Mouse (Mus musculus) lung, postnatal 10 days (tissue): ENCODE data around the gene Sh3bp5.
"Not testable (repeated sequence)": the region's sequence is repeated elsewhere in the genome, so short reads cannot be mapped to it uniquely, and the experiment has no call there.

Source experiments
- DNase-seq: peaks from one replicate; pipeline ENCODE4 v3.0.0; 2021

The Sh3bp5 gene

DNA sequence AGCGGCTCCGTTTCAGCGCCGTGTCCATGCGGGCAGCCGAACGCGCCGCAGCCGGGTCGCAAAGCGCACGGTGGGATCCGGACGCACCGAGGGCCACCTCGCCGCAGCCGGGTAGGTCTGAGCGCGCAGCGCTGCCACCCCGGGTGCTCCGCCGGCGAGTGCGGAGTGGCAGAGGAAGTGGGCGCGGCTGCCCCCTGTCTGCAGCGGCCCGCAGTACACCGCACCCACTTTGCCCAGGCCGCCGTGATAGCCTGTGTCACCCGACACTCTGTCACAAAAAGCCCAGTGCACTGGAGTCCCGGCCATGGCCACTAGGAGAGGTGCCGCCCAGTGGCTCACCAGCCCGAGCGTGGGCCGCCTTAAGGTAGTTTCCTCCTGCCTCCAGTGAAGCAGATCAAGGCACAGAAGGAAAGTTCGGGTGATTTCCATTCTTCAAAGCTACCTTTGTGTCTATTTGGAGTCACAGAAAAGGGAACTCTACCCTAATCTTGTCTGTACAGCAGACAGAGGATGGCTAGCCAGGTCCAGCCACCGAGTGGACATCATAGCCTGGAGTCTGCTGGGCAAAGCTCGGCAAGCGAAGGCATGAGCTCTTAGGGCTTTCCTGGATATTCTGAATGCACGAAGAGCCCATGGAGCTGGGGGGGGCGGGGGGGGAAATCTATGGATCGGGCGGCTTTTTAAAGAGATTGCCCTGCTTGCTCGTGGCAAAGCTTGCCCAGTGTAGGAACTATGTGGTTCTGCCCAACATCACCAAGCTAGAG lies at the start of gene Sh3bp5:
TSS of gene Sh3bp5 (minus strand) at position 149 of the 764 bp plus-strand sequence.
- DNase-seq: peak; percentile 94

DNA sequence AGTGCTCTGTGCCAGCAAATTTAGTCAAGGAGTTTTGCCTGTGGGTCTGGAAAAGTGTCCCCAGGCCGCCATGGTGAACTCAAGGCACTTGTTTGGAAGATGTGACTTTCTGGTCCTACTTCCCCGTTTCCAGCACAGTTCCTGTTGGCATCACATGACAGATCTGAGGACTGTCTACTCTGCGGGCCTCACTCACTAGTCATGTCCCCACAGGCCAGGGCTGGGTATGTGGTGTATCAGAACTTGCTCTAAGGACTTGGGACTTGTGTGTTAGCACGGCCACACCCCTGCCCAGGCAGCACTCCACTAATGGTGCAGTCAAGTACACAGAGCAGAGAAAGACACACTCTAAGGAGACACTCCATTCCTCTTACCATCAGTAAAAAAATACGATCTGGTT lies 46.5 kb upstream of the Sh3bp5 start:
- no peak for DNase-seq

DNA sequence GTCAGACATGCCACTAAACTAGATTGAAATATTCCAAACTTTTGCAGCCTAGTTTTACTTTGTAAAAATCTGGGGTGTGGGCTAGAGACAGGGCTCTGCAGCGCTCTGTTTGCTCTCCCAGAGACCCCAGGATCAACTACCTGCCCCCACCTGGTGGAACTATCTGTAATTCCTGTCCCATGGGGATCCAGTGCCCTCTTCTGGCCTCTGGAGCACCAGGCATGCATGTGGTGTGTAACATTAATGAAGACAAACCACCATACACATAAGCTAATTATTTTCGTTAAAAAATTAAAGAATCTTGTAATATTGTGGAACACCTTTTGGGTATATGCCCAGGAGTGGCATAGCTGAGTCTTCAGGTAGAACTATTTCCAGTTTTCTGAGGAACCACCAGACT lies 37.4 kb upstream of the Sh3bp5 start:
- DNase-seq: no peak

DNA sequence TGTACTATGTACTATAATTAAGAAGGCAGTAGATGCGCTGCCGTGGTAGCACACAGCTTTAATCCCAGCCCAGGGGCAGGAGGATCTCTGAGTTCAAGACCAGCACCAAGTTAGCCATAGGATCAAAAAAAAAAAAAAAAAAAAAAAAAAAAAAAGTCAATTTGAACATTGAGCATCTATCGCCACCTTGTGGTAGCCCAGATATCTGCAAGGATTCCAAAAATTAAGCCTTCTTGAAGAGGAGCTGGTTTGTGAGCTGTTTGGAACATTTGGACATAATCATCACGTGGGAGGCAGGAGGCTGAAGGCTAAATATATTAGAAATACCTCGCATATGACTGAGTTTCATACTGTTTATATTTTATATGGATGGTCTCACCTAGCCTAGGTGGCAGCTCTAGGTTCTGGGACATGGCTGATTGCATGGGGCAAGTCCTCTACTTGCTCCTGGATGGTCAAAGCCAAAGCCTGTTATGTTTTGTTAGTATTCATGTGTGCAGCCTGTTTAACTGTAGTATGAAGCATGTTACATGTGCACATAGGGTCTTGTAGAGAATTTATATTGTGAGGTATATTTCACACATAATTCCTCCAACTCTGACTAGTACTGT lies 36.7 kb upstream of the Sh3bp5 start:
- DNase-seq: peak; percentile 82

DNA sequence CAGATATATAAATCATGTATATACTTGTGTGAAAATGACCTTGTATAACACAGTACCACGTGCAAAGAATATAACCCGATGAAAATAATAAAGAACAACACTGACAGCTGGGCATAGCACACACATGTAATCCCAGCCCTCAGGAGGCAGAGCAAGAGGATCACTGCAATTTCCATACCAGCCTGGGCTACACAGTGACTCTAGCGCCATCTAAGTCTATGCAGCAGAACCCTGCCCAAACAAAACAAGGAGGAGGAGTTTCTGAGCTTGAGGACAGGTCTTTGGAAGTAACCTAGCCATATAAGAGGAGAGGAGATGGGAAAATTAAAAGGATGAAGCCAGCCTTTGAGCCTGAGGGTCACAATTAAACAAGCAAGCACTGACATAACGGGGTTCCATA lies 33.8 kb upstream of the Sh3bp5 start:
- DNase-seq: no peak

DNA sequence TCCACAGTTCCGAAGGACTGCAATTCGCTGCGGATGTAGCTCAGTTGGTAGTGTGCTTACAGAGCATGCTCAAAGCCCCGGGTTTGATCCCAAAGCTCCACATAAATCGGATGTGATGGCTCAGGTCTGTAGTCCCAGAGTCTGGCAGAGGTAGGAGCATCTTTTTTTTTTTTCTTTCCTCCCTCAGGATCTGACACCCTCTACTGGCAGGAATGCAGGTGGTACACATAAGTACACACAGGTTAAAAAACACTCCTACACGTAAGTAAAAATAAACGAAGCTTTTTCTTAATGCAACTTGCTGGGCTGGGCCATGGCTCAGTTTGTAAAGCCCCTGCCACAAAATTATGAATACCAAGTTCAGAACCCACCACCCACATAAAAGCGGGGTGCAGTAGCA lies 28.3 kb upstream of the Sh3bp5 start:
- DNase-seq: peak; percentile 32

DNA sequence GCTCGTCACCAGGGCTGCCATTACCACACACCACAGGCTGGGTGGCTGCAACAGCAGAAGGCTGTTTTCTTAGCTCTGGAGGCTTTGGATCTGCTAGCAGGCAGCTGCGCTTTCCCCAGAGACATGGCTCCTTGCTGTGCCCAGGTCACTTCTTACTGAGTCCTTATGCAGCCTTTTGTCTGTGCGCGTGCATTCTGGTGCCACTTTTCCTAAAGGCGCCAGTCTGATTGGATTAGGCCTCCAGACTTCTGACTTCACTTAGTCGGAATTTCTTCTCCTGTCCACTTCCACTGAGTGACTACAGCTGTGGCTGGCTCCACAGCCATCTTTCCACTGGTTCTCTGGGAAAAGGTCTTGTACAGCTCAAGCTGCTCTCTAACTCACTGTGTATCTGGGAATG lies 27.0 kb upstream of the Sh3bp5 start:
- DNase-seq: peak; percentile 47

DNA sequence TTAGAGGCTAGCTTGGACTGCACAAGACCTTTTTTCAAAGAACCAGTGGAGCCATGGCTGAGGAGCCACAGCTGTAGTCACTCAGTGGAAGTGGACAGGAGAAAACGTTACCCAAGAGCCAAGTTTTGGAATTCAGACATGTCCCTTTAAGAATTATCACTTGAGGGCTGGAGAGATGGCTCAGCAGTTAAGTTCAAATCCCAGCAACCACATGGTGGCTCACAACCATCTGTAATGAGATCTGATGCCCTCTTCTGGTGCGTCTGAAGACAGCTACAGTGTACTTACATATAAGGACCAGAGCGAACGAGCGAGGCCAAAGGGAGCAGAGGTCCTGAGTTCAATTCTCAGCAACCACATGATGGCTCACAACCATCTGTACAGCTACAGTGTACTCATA lies 26.3 kb upstream of the Sh3bp5 start:
- not testable (repeated sequence) for DNase-seq

DNA sequence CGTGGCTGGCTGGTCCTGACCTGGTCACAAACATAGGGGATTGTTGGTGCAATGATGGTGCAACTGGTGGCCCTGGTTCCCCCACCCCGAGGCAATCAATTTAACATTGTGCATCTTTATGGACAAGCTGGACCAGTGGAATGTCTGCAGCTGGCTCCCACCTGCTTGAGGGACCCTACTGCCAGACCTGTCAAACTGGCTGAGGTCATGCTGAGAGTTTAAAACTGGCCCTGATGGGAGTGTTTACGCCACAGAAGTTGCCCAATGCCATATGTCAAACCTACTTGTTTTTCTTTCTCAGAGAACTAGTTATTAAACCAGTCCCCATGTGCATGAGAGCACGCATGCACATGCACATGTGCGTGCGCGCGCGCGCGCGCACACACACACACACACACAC lies 22.1 kb upstream of the Sh3bp5 start:
- peak; percentile 43 for DNase-seq

DNA sequence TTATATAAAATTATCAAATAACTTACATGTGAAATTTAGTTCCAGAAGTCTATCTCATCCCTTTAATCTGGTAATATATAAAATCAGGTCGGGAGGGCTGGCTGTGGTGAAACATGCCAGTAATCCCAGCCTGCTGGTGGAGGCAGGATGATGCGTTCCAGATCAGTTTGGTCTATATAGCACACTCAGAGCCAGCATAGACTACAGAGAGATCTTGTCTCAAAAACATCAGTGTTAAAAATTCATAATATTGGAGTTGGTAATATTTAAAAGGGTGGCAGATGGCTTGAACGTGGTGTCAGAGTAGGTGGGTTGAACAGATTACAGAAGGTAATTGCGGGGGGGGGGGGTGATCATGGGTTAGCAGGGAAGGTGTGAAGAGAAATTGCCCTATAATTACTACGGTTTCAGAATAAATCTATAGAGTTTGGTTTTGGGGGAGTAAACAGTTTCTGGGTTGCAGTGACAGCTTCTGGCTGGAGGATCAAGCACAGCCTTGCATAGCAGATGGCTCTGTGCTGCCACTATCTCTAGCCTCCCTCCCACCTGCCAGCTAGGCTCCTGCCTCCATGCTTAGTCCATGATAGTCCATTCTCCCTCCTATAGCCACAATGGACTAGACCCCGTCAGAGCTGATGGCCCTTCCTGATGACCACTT lies 20.3 kb upstream of the Sh3bp5 start:
- no peak for DNase-seq

DNA sequence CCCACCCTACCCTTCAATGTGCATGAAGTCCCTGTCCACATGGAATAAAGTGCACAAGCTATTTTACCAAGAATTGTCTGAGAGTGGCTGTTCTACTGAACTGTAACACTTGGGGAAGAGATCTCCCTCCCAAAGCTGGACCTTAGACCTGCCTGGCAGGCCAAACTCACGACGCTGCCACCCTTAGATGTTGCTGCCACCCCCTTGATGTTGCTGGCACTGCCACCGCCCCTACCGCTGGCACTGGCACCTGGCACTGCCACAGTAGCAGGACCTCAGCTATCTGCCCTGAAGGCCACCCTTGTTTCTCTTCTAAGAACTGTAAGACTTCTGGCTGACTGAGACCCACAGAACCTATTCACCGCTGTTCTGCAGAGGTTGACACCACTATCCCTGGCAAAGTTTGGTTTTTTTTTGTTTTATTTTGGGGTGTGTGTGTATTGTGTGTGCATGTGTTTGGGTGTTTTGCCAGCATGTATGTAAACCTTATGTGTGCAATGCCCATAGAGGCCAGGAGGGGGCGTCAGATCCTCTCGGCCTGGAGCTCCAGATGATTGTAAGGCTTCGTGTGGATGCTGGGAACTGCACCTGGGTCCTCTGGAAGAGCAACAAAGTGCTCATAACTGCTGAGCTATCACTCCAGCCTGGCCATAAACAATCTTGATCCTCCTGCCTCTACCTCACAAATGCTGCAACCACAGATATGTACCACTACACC lies 19.1 kb upstream of the Sh3bp5 start:
- DNase-seq: no peak

DNA sequence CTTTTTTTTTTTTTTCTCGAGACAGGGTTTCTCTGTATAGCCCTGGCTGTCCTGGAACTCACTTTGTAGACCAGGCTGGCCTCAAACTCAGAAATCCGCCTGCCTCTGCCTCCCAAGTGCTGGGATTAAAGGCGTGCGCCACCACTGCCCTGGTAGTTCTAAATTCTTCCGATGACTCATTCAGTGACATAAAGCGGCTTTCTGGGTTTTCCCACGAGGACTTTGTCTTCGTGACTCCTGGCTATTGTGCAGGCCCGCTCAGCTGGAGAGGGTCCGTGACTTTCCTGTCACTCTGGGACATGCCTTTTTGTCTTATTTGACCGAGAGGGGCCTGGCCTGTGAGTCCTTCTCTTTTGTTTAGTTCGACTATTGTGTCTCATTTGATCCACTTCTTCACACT lies 18.1 kb upstream of the Sh3bp5 start:
- not testable (repeated sequence) for DNase-seq

DNA sequence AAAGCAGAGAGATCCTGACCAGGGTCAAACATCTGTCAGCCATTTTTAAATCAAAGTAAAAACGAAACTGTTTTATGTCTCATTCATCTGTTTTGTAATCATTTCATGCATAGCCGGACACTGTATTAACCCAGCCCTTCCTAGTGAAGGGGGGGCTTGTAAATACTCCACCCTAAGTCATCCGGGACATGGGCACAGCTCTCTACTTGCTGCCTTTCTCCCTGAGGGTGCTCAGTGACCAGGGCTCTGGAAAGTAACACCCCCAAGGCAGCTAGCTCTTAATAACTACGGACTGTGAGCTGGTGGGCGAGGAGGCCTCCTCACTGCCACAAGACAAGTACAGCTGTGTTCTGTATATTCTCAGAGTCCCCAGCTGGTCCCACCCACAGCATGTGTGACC lies 13.1 kb upstream of the Sh3bp5 start:
- DNase-seq: peak; percentile 40

DNA sequence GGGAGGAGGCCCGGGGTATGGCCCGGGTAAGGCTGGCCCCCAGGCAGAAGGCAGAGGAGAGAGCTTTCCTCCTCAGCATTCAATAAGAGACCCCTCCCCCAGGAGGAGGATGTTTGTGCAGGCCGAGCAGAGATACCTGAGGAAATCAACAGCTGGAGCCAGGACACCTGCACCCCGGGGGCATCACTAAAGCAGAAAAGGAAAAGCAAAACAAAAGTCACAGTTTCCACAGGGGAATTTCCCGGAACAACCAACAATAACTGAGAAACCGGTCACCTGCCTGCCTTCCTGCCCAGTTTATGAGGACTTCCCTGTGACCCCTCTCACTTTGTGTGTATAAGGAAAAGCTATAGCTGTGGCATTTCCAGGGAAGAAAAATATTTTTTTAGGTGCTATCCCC lies 7.7 kb upstream of the Sh3bp5 start:
- DNase-seq: no peak

DNA sequence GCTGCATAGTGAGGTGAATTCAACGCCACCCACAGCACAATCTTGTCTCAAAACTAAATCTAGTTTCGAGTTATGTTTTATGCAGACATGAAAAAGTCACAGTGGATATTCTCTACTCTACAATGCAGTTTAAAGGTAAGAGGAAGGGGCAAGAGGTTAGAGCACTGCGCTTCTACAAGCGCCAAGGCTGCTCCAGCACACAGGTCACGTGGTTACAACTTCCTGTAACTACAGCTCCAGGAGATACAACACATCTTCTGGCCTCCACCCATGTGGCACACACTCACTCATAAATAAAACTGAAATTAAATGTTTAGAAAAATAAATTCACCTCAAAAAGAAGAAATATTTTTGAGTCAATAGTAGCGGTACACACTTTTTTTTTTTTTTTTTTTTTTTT lies 4.8 kb upstream of the Sh3bp5 start:
- DNase-seq: no peak

DNA sequence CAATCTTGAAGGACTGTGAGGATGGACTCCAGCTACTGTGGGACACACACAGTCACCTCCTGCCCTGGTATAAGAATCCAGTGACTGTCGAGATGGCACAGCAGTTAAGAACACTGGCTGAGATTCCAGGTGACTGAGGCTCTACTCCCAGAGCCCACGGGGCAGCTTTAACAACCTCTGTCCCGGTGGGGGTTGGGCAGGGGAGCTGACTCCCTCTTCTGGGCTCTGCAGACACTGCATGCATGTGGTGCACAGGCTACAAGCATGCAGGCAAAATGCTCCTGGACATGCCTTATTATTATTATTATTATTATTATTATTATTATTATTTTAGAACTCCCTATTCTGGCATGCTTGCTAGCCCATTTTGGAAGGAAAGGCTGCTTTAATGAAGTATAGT lies 4.4 kb upstream of the Sh3bp5 start:
- DNase-seq: no peak

DNA sequence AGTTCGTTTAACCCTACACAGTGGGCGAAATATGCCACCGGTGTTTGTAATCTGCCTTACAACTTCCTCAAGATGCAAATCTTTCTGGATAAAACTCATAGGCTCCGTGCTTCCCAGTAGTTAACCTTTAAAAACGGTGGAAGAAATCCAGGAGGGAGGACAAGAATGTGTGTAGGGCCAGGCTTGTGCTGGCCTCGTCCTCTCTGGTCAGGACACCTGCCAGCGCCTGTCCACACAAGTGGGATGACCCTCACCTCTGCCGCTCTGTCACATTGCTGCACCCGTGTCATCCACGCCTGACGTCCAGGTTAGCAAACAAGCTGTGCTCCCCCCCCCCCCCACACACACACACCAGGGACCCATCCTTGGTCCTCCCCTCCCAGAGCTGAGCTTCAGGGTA lies 3.4 kb upstream of the Sh3bp5 start:
- DNase-seq: no peak

DNA sequence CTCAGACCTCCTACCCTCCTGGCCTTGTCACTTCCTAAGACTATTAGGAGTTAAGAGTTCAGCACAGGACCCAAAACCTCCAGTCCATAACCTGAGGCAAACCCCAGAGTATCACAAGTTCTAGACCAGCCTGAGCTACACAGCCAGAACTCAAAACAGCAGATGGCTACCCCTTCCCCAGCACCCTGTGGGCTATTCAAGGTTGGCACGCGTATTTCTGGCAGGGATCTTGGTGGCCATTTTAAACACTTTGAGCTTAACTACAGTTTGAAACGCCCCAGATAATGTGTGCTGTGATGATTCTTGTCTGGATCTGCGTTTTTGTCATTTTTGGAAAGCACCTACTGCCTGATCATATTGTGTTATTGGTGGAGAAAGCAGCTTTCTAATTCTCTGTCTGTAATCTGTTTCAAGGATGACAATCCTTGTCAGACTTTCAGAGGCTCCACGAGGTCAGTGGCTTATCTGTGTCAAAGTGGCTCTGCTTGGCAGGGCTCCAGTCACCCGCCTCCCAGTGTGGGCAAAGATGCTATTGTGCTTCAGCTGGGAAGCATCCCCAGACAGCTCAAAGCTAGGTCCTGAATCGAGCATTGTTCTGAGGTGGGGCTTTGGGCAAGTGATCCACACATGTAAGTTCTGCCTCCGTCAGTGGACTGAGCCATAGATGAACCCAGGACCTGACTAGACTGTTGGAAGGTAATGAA lies 2.1 kb upstream of the Sh3bp5 start:
- peak; percentile 46 for DNase-seq

DNA sequence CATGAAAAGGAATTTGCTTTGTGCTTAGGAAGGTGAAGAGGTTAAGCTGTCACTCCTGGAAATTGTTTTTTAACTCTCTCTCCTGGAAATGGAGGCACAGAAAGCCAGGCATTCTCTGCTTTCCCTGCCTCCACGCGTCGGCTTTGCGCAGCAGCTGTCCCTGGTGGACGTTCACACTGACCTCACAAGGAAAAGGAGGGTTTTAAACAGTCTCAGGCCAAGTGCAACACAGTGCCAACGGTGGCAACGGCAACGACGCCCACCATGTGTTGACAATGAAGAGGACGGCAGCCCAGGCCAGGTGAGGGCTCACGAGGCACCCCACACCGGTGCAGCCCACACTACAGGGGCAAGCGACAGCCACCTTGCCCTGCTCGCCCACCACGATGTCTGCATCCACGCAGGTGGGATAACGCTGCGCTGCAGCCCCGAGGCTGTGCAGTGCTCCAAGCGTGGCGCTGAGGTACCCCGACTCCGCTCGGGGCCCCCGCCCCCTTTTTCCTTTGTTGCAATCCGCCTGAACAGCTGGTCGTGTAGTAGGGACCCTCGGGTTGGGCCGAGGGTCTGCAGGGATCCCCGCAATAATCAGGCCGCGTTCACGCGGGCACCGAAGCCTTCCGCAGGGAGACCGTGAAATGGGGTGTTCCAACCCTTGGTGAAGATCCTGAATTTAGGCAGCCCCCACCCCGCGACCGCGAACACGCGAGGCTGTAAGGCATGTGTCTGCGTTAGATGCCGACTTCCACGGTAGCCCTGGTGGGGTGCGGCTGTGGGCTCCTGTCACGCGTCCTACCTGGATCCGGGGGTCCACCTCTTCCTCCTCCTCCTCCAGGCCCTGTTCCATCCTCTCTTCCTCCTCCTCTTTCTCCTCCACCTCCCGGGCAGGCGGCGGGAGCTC lies 611 bp downstream of the Sh3bp5 start:
- peak; percentile 34 for DNase-seq

DNA sequence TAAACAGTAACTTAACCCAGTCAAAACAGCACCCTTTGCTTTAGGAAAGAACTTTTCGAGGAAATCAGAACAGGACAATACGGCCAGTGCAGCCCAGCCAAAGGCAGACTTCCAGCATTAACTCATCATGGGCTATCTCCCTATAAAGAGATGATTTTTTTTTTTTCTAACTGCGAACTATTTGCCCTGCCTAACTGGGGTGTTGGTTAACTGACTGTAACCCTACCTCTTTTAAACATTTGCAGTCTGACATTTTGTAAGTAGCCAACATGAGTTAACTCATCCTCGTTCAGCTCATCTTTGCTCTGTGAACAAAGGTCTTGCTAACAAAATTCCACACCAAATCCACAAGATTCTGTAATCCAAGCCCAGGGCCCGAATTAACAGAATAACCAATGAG lies 1.5 kb downstream of the Sh3bp5 start:
- DNase-seq: no peak

DNA sequence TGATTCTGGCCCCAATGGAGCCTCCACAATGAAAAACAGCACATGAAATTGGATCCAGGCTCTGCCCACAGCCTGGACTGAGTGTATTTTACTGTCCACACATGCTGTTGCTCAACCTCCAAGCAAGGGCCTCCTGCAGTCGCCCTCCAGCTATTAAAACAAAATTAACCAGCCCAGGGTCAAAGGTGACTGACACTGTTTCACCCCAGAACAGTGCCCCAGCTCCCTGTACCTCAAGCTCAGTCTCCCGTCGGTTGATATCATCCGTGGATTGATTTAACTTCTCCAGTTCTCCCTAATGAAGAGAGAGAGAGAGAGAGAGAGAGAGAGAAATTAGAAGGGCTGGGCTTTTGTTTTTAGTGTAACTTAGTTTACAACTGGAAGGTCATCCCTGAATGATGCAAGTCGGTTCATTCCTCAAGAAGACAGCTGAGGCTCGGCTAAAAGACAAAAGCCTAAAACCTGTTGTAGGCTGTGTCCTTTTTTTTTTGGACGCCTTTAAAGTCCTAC lies 2.0 kb downstream of the Sh3bp5 start:
- peak; percentile 38 for DNase-seq

DNA sequence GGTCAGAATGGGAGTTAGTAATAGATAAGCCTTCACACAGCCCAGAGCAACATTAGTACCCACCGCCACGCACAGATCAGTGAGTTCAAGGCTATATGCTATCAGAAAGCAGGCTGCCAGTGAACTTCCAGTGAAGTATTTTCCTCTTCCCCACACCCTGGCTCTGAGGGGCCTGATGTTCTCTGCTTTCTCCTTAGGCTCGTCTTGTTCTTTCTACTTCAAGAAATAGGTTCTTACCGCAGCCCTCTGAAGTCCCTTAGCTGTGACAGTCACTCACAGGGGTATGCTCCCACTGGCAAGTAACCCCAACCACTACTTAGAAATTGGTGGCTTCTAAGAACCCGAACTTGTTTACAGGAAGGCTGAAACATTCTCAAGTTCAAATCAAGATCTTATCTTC lies 2.8 kb downstream of the Sh3bp5 start:
- DNase-seq: no peak
